Mouse (Mus musculus) hindbrain, embryonic 13.5 days (tissue): ENCODE data around the gene Itga1. TPM values are rescaled to one million over a fixed set of nuclear protein-coding genes. Genes with fewer than 3 reads are reported as not detected.
A peak's percentile ranks its signal among the peaks of the same experiment; 100 is the strongest.

Experiments
- ATAC-seq: fragments of 200-750 bp; cut with Nextera tagmentation; 2 replicates; pipeline ENCODE4 v1.8.0; 2017; ENCODE audit warnings: moderate TSS enrichment; ENCODE audit not compliant: low FRiP score
- H3K27ac ChIP-seq: fragments of 300-500 bp; sonication (generic); 2 replicates; pipeline ENCODE4 v1.5.1; 2015; ENCODE audit warnings: inconsistent platforms, mild to moderate bottlenecking, moderate library complexity
- H3K27me3 ChIP-seq: fragments of 300-500 bp; sonication (generic); 2 replicates; pipeline ENCODE4 v1.6.1; 2015; ENCODE audit warnings: mild to moderate bottlenecking, inconsistent platforms
- H3K36me3 ChIP-seq: fragments of 300-500 bp; sonication (generic); 2 replicates; pipeline ENCODE4 v1.6.1; 2015; ENCODE audit warnings: mild to moderate bottlenecking, inconsistent platforms
- H3K4me1 ChIP-seq: fragments of 300-500 bp; sonication (generic); replicated peaks from 2 replicates; pipeline ENCODE4 v1.6.1; 2015; ENCODE audit warnings: inconsistent platforms
- H3K4me2 ChIP-seq: fragments of 300-500 bp; sonication (generic); 2 replicates; pipeline ENCODE4 v1.6.1; 2015; ENCODE audit warnings: inconsistent platforms, mild to moderate bottlenecking, moderate library complexity
- H3K4me3 ChIP-seq: fragments of 300-500 bp; sonication (generic); 2 replicates; pipeline ENCODE4 v1.5.1; 2015; ENCODE audit warnings: mild to moderate bottlenecking, inconsistent platforms
- H3K9ac ChIP-seq: fragments of 300-500 bp; sonication (generic); 2 replicates; pipeline ENCODE4 v1.6.1; 2015; ENCODE audit warnings: mild to moderate bottlenecking, inconsistent platforms
- H3K9me3 ChIP-seq: fragments of 300-500 bp; sonication (generic); 2 replicates; pipeline ENCODE4 v1.6.1; 2016; ENCODE audit warnings: inconsistent platforms
- WGBS: fragments of 180-500 bp; shearing (Covaris S2); methylation state at CpG from one replicate; pipeline ENCODE4 v1.1.7; 2015; 5-methylcytosine and 5-hydroxymethylcytosine counted together
- polyA plus RNA-seq: library from polyadenylated mRNA; unstranded; fragments of >200 nt; fragmentation: Nextera tagmentation; extraction: Ambion mirVana; gene quantifications from 2 replicates; pipeline ENCODE4 v1.2.1, GENCODE M21; 2015

Gene Itga1
- polyA plus RNA-seq, 1 experiment from 2014 or later, result 7.1 TPM

GRCm38 (mm10) chr13:114931775-114932294 is 169.9 kb downstream of the Itga1 start, which contains the start of gene Itga2:
Itga2 (minus strand) TSS chr13:114932100.
- no peaks in the 10 kb centered on the region for H3K36me3 ChIP-seq
- 2% methylated on average over 28 of the region's 28 CpGs for WGBS

GRCm38 (mm10) chr13:114930996-114931649 is 170.6 kb downstream of the Itga1 start:
- Histone ChIP-seq H3K4me1 (peaks cover 15% of the 10 kb centered on the region), H3K9me3 (no peaks in the 10 kb centered on the region), H3K9ac (peak overlapping the region; percentile 59), H3K4me3 (peak overlapping the region; percentile 43), H3K27ac (no peak overlapping the region), H3K4me2 (peak overlapping the region; percentile 75), H3K36me3 (no peaks in the 10 kb centered on the region), H3K27me3 (peaks cover 38% of the 10 kb centered on the region)
- WGBS, result 3% methylated on average over 10 of the region's 10 CpGs
- peak; percentile 71 for ATAC-seq

More at GRCm38 (mm10) chr13:114931775-114932294, 169.9 kb downstream of the Itga1 start, which contains the start of gene Itga2:
- H3K4me3 ChIP-seq, result peak within 1 kb of the TSS; percentile 43
- H3K9ac ChIP-seq, result peak within 1 kb of the TSS; percentile 59
- H3K27ac ChIP-seq, result no peak within 1 kb of the TSS
- no peaks in the 10 kb centered on the region for H3K9me3 ChIP-seq
- H3K4me1 ChIP-seq, result peaks cover 15% of the 10 kb centered on the region
- H3K27me3 ChIP-seq, result peaks cover 34% of the 10 kb centered on the region
- peak within 1 kb of the TSS; percentile 75 for H3K4me2 ChIP-seq
- ATAC-seq, result peak; percentile 75

- ATAC-seq, result no peak
- no peak overlapping the region for H3K27ac ChIP-seq
- no peaks in the 10 kb centered on the region for H3K9me3 ChIP-seq
- H3K4me1 ChIP-seq, result peaks cover 10% of the 10 kb centered on the region
- no peaks in the 10 kb centered on the region for H3K36me3 ChIP-seq
- H3K4me3 ChIP-seq, result no peak overlapping the region
- peaks cover 4% of the 10 kb centered on the region; the same call in 1 of the 2 replicates for H3K27me3 ChIP-seq
- WGBS, result 90% methylated on average over 1 of the region's 1 CpGs
- no peak overlapping the region for H3K9ac ChIP-seq
- H3K4me2 ChIP-seq, result no peak overlapping the region
Measured at GRCm38 (mm10) chr13:114924785-114925184, 177.0 kb downstream of the Itga1 start.

- Histone ChIP-seq H3K4me3 (no peak overlapping the region), H3K27me3 (0 out of 2 replicates have a peak, but pooled peaks cover 4% of the 10 kb centered on the region), H3K4me2 (peak overlapping the region; percentile 34), H3K27ac (peak overlapping the region; percentile 55), H3K36me3 (no peaks in the 10 kb centered on the region), H3K4me1 (peaks cover 10% of the 10 kb centered on the region), H3K9ac (peak overlapping the region; percentile 26; the same call in 1 of the 2 replicates), H3K9me3 (no peaks in the 10 kb centered on the region)
- WGBS, result 19% methylated on average over 9 of the region's 9 CpGs
- peak; percentile 93 for ATAC-seq
Measured at GRCm38 (mm10) chr13:114923331-114923730, 178.4 kb downstream of the Itga1 start.

GRCm38 (mm10) chr13:114915767-114916166 is 186.0 kb downstream of the Itga1 start:
- no peaks in the 10 kb centered on the region for H3K9me3 ChIP-seq
- H3K27me3 ChIP-seq, result no peaks in the 10 kb centered on the region
- no peak overlapping the region for H3K27ac ChIP-seq
- 74% methylated on average over 5 of the region's 5 CpGs for WGBS
- no peak overlapping the region for H3K4me2 ChIP-seq
- H3K4me1 ChIP-seq, result no peaks in the 10 kb centered on the region
- no peaks in the 10 kb centered on the region for H3K36me3 ChIP-seq
- no peak for ATAC-seq
- no peak overlapping the region for H3K9ac ChIP-seq
- H3K4me3 ChIP-seq, result no peak overlapping the region

- Histone ChIP-seq H3K9me3 (no peaks in the 10 kb centered on the region), H3K27ac (no peak overlapping the region), H3K9ac (no peak overlapping the region), H3K4me2 (no peak overlapping the region), H3K36me3 (no peaks in the 10 kb centered on the region), H3K4me3 (no peak overlapping the region), H3K27me3 (no peaks in the 10 kb centered on the region), H3K4me1 (no peaks in the 10 kb centered on the region)
- no peak for ATAC-seq
- 89% methylated on average over 4 of the region's 4 CpGs for WGBS
Measured at GRCm38 (mm10) chr13:114914963-114915362, 186.8 kb downstream of the Itga1 start.

GRCm38 (mm10) chr13:114914559-114914958 is 187.2 kb downstream of the Itga1 start:
- ATAC-seq, result no peak
- Histone ChIP-seq H3K9ac (no peak overlapping the region), H3K4me2 (no peak overlapping the region), H3K9me3 (no peaks in the 10 kb centered on the region), H3K36me3 (no peaks in the 10 kb centered on the region), H3K27me3 (no peaks in the 10 kb centered on the region), H3K4me1 (no peaks in the 10 kb centered on the region), H3K4me3 (no peak overlapping the region), H3K27ac (no peak overlapping the region)
- 92% methylated on average over 4 of the region's 4 CpGs for WGBS

GRCm38 (mm10) chr13:114910629-114911028 is 191.1 kb downstream of the Itga1 start:
- no peaks in the 10 kb centered on the region for H3K27me3 ChIP-seq
- H3K4me2 ChIP-seq, result no peak overlapping the region
- WGBS, result 80% methylated on average over 9 of the region's 9 CpGs
- no peak overlapping the region for H3K9ac ChIP-seq
- H3K4me1 ChIP-seq, result no peaks in the 10 kb centered on the region
- H3K4me3 ChIP-seq, result no peak overlapping the region
- no peak overlapping the region for H3K27ac ChIP-seq
- H3K36me3 ChIP-seq, result no peaks in the 10 kb centered on the region
- ATAC-seq, result no peak
- H3K9me3 ChIP-seq, result no peaks in the 10 kb centered on the region

GRCm38 (mm10) chr13:114909514-114909913 is 192.2 kb downstream of the Itga1 start:
- no peak overlapping the region for H3K27ac ChIP-seq
- no peak overlapping the region for H3K4me2 ChIP-seq
- no peaks in the 10 kb centered on the region for H3K9me3 ChIP-seq
- no peaks in the 10 kb centered on the region for H3K36me3 ChIP-seq
- no peak overlapping the region for H3K4me3 ChIP-seq
- WGBS, result 87% methylated on average over 5 of the region's 5 CpGs
- no peaks in the 10 kb centered on the region for H3K4me1 ChIP-seq
- no peaks in the 10 kb centered on the region for H3K27me3 ChIP-seq
- no peak overlapping the region for H3K9ac ChIP-seq
- ATAC-seq, result no peak

- Histone ChIP-seq H3K4me1 (no peaks in the 10 kb centered on the region), H3K9me3 (no peaks in the 10 kb centered on the region), H3K4me3 (no peak overlapping the region), H3K27me3 (no peaks in the 10 kb centered on the region), H3K4me2 (no peak overlapping the region), H3K27ac (no peak overlapping the region), H3K36me3 (no peaks in the 10 kb centered on the region), H3K9ac (no peak overlapping the region)
- WGBS, result 86% methylated on average over 4 of the region's 4 CpGs
- no peak for ATAC-seq
Measured at GRCm38 (mm10) chr13:114907876-114908275, 193.9 kb downstream of the Itga1 start.
